Mouse (Mus musculus) MEL (cell line): ENCODE results near the gene Med17. TPM values are rescaled to one million over a fixed set of nuclear protein-coding genes. Genes with fewer than 3 reads are reported as not detected.

ENCODE experiments used
- DNase-seq: peaks from one replicate; pipeline ENCODE4 v3.0.0; 2011; ENCODE audit warnings: low read depth, low spot score
- H3K27ac ChIP-seq: 2 replicates; pipeline ENCODE4 v1.5.1; 2012; ENCODE audit warnings: low read depth, mild to moderate bottlenecking, control low read depth, low read length, moderate library complexity; ENCODE audit not compliant: control insufficient read depth
- H3K27me3 ChIP-seq, 2 experiments: fragments of 150-350 bp in 1 of 2; sonication (generic) in 1 of 2; 2 replicates each; pipeline ENCODE4 v1.6.1; 2012; ENCODE audit warnings: low read length in 2 of 2, mild to moderate bottlenecking in 2 of 2, improper control_type of control experiment in 1 of 2, moderate library complexity in 1 of 2; ENCODE audit not compliant: insufficient read depth in 2 of 2, control insufficient read depth in 1 of 2
- H3K36me3 ChIP-seq, 2 experiments: 2 replicates each; pipeline ENCODE4 v1.6.1; 2012 to 2014; ENCODE audit warnings: low read length in 2 of 2, improper control_type of control experiment in 1 of 2, inconsistent platforms in 1 of 2, mild to moderate bottlenecking in 1 of 2; ENCODE audit not compliant: insufficient read depth in 2 of 2, control insufficient read depth in 1 of 2
- H3K4me1 ChIP-seq, 2 experiments: fragments of 150-350 bp in 1 of 2; sonication (generic) in 1 of 2; 2 replicates each; pipeline ENCODE4 v1.6.1; 2012; ENCODE audit warnings: low read length in 2 of 2, improper control_type of control experiment in 1 of 2, mild to moderate bottlenecking in 1 of 2; ENCODE audit not compliant: insufficient read depth in 2 of 2, control insufficient read depth in 1 of 2
- H3K4me3 ChIP-seq, 2 experiments: fragments of 150-350 bp in 1 of 2; sonication (generic) in 1 of 2; 2 replicates each; pipeline ENCODE4 v1.5.1; 2012; ENCODE audit warnings: low read depth in 2 of 2, low read length in 2 of 2, mild to moderate bottlenecking in 2 of 2, moderate library complexity in 2 of 2, control low read depth in 1 of 2, improper control_type of control experiment in 1 of 2; ENCODE audit not compliant: control insufficient read depth in 1 of 2, insufficient read depth in 1 of 2
- H3K79me2 ChIP-seq: 2 replicates; pipeline ENCODE4 v1.6.1; 2012; ENCODE audit warnings: mild to moderate bottlenecking, low read length, moderate library complexity; ENCODE audit not compliant: control insufficient read depth, poor library complexity, insufficient read depth
- H3K9ac ChIP-seq: 2 replicates; pipeline ENCODE4 v1.6.1; 2012; ENCODE audit warnings: low read depth, mild to moderate bottlenecking, control low read depth, low read length, moderate library complexity; ENCODE audit not compliant: control insufficient read depth, poor library complexity, severe bottlenecking
- H3K9me3 ChIP-seq: fragments of 150-350 bp; sonication (generic); replicated peaks from 2 replicates; pipeline ENCODE4 v1.6.1; 2012; ENCODE audit warnings: mild to moderate bottlenecking, low read length, improper control_type of control experiment, moderate library complexity; ENCODE audit not compliant: insufficient read depth
- CHD1 ChIP-seq: IDR thresholded peaks from 2 replicates; pipeline ENCODE4 v1.6.1; 2012; ENCODE audit warnings: low read depth, mild to moderate bottlenecking, inconsistent platforms, low read length, improper control_type of control experiment
- CHD2 ChIP-seq: IDR thresholded peaks from 2 replicates; pipeline ENCODE4 v1.6.1; 2011; ENCODE audit warnings: low read length, improper control_type of control experiment
- CTCF ChIP-seq, 3 experiments: IDR thresholded peaks in 2 of 3; conservative IDR thresholded peaks in 1 of 3; 2 replicates each; pipeline ENCODE4 v1.5.1; 2011 to 2012; ENCODE audit warnings: low read length in 3 of 3, low read depth in 2 of 3, mild to moderate bottlenecking in 2 of 3, improper control_type of control experiment in 1 of 3, inconsistent platforms in 1 of 3, mixed read lengths in 1 of 3, moderate library complexity in 1 of 3; ENCODE audit not compliant: control insufficient read depth in 1 of 3, insufficient read depth in 1 of 3, poor library complexity in 1 of 3, severe bottlenecking in 1 of 3
- ETS1 ChIP-seq: IDR thresholded peaks from 2 replicates; pipeline ENCODE4 v1.6.1; 2012; ENCODE audit warnings: low read depth, mild to moderate bottlenecking, inconsistent platforms, low read length, improper control_type of control experiment, moderate library complexity
- GATA1 ChIP-seq: IDR thresholded peaks from 2 replicates; pipeline ENCODE4 v1.6.1; 2011; ENCODE audit warnings: low read depth, low read length, improper control_type of control experiment
- HCFC1 ChIP-seq: IDR thresholded peaks from 2 replicates; pipeline ENCODE4 v1.6.1; 2012; ENCODE audit warnings: low read depth, mild to moderate bottlenecking, inconsistent platforms, low read length, improper control_type of control experiment, moderate library complexity
- MAX ChIP-seq: IDR thresholded peaks from 2 replicates; pipeline ENCODE4 v1.6.1; 2011; ENCODE audit warnings: low read length, improper control_type of control experiment
- MAZ ChIP-seq: IDR thresholded peaks from 2 replicates; pipeline ENCODE4 v1.6.1; 2012; ENCODE audit warnings: low read depth, mild to moderate bottlenecking, inconsistent platforms, low read length, improper control_type of control experiment
- MEF2A ChIP-seq: IDR thresholded peaks from 2 replicates; pipeline ENCODE4 v1.6.1; 2014; ENCODE audit warnings: low read depth, mild to moderate bottlenecking, inconsistent platforms, low read length, improper control_type of control experiment; ENCODE audit not compliant: poor library complexity, insufficient replicate concordance, severe bottlenecking; ENCODE audit errors: extremely low read depth
- MXI1 ChIP-seq: IDR thresholded peaks from 2 replicates; pipeline ENCODE4 v1.6.1; 2011; ENCODE audit warnings: mild to moderate bottlenecking, low read depth, low read length, improper control_type of control experiment
- MYB ChIP-seq: IDR thresholded peaks from 2 replicates; pipeline ENCODE4 v1.6.1; 2011; ENCODE audit warnings: mild to moderate bottlenecking, low read depth, low read length, improper control_type of control experiment
- MYC ChIP-seq: IDR thresholded peaks from 2 replicates; pipeline ENCODE4 v1.6.1; 2011; ENCODE audit warnings: low read depth, mild to moderate bottlenecking, low read length, improper control_type of control experiment, moderate library complexity
- POLR2A ChIP-seq, 2 experiments: IDR thresholded peaks; 2 replicates each; pipeline ENCODE4 v1.6.1; 2011 to 2012; ENCODE audit warnings: low read length in 2 of 2, mild to moderate bottlenecking in 2 of 2, control low read depth in 1 of 2, improper control_type of control experiment in 1 of 2, low read depth in 1 of 2, moderate library complexity in 1 of 2; ENCODE audit not compliant: control insufficient read depth in 1 of 2, insufficient read depth in 1 of 2, poor library complexity in 1 of 2
- RAD21 ChIP-seq: IDR thresholded peaks from 2 replicates; pipeline ENCODE4 v1.6.1; 2011; ENCODE audit warnings: mild to moderate bottlenecking, low read depth, low read length, improper control_type of control experiment
- RCOR1 ChIP-seq: IDR thresholded peaks from 2 replicates; pipeline ENCODE4 v1.6.1; 2012; ENCODE audit warnings: low read depth, mild to moderate bottlenecking, inconsistent platforms, low read length, improper control_type of control experiment
- SIN3A ChIP-seq: IDR thresholded peaks from 2 replicates; pipeline ENCODE4 v1.6.1; 2012; ENCODE audit warnings: low read length, improper control_type of control experiment, inconsistent platforms
- SMC3 ChIP-seq: IDR thresholded peaks from 2 replicates; pipeline ENCODE4 v1.6.1; 2011; ENCODE audit warnings: low read depth, low read length, improper control_type of control experiment
- TBP ChIP-seq: IDR thresholded peaks from 2 replicates; pipeline ENCODE4 v1.8.0; 2011; ENCODE audit warnings: low read depth, low read length, improper control_type of control experiment
- UBTF ChIP-seq: IDR thresholded peaks from 2 replicates; pipeline ENCODE4 v1.6.1; 2012; ENCODE audit warnings: low read depth, mild to moderate bottlenecking, inconsistent platforms, low read length, improper control_type of control experiment, moderate library complexity, borderline replicate concordance; ENCODE audit not compliant: insufficient read depth
- ZC3H11A ChIP-seq: IDR thresholded peaks from 2 replicates; pipeline ENCODE4 v1.6.1; 2012; ENCODE audit warnings: low read depth, mild to moderate bottlenecking, inconsistent platforms, low read length, improper control_type of control experiment
- ZNF384 ChIP-seq: IDR thresholded peaks from 2 replicates; pipeline ENCODE4 v1.6.1; 2012; ENCODE audit warnings: low read depth, mild to moderate bottlenecking, inconsistent platforms, low read length, improper control_type of control experiment
- polyA plus RNA-seq, 2 experiments: library from polyadenylated mRNA; stranded (reverse) in 1 of 2; unstranded in 1 of 2; fragments of >175 nt in 1 of 2; fragments of >200 nt in 1 of 2; gene quantifications; 2 replicates each; pipeline versions ENCODE4 v1.2.1 to v1.2.4; 2012; ENCODE audit warnings: low replicate concordance in 2 of 2, low read depth in 1 of 2; ENCODE audit not compliant: insufficient read length in 2 of 2, insufficient read depth in 1 of 2, missing spikeins in 1 of 2
- total RNA-seq: library from RNA; depleted of rRNA; stranded (reverse); fragments of 300-350 nt; gene quantifications from 2 replicates; pipeline ENCODE4 v1.2.3, GENCODE M21; 2012

Med17 gene
- total and polyA plus RNA-seq, 3 experiments, result 175 to 478 (median 185) TPM

- peak; percentile 88; the same call in 1 of the 2 replicates for TF ChIP-seq RCOR1
- no peak for TF ChIP-seq ZC3H11A
These were observed 37.6 kb downstream of the Med17 start (continued) for GRCm38 (mm10) chr9:15242130-15242529.

GRCm38 (mm10) chr9:15241596-15241939, 38.2 kb downstream of the Med17 start:
- DNase-seq, result peak; percentile 100
- H3K79me2 ChIP-seq, result peaks cover 13% of the 10 kb centered on the region
- H3K4me3 ChIP-seq, result peak overlapping the region; percentile 22 to 38
- H3K9ac ChIP-seq, result peak overlapping the region; percentile 48
- no peaks in the 10 kb centered on the region for H3K9me3 ChIP-seq
- TF ChIP-seq MAZ (peak; percentile 7; the same call in 1 of the 2 replicates), RAD21 (peak; percentile 94), ZNF384 (peak; percentile 80), GATA1 (0 out of 2 replicates have a peak, but pooled peaks have one; percentile 10), ETS1 (peak; percentile 24; the same call in 1 of the 2 replicates), SMC3 (peak; percentile 82), HCFC1 (0 out of 2 replicates have a peak, but pooled peaks have one; percentile 47), ZC3H11A (peak; percentile 85), MYC (peak; percentile 97), CHD2 (no peak), MEF2A (no peak), CTCF (IDR thresholded peaks at IDR 0.05 in 2 of 3, conservative IDR thresholded peaks at IDR 0.05 in 1 of 3; ENCODE audit: control insufficient read depth in 1 of 3, insufficient read depth in 1 of 3, low read depth in 2 of 3, low read length in 3 of 3, poor library complexity in 1 of 3, severe bottlenecking in 1 of 3) (peak; percentile 96 to 100 (median 100)), MAX (peak; percentile 57; the same call in 1 of the 2 replicates), POLR2A (IDR thresholded peaks at IDR 0.05; ENCODE audit: control insufficient read depth in 1 of 2, insufficient read depth in 1 of 2, low read depth in 1 of 2, low read length in 2 of 2, poor library complexity in 1 of 2) (peak in 1 of 2 experiments; percentile 51; a peak in 2 of 4 replicates), CHD1 (0 out of 2 replicates have a peak, but pooled peaks have one; percentile 19), MXI1 (peak; percentile 91), SIN3A (peak; percentile 89), UBTF (no peak), TBP (peak; percentile 66), MYB (no peak)
- peak overlapping the region; percentile 43; the same call in 1 of the 2 replicates for H3K27ac ChIP-seq
- peaks cover 0 to 28% of the 10 kb centered on the region in 2 experiments; a peak in 2 of 4 replicates for H3K36me3 ChIP-seq
- H3K4me1 ChIP-seq, result peaks cover 24 to 32% of the 10 kb centered on the region in 2 experiments
- no peaks in the 10 kb centered on the region for H3K27me3 ChIP-seq
